Mouse (Mus musculus): Measurements from ENCODE around the gene 4930404N11Rik.

DNA sequence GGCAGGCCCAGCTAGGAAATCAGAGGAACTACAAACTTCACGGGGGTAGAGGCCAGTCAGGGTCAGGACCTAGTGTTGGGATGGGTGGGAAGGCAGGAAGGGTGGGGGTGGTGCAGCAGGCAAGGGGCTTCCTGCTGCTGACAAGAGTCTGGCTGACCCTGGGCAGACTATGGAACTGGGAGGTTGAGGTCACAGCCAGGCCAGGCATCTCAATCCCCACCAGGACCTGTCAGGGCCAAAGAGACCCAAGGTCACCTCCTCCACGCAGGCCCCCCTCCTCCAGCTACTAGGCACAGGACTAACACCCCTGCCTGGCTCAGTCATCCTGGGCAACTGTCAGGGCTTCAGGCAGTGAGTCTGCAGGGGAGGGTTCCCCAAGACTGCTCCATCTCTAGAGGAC, 37.7 kb downstream of the 4930404N11Rik start:
- no peak for TF ChIP-seq CTCF (IDR thresholded peaks at IDR 0.05; ENCODE audit: borderline replicate concordance, insufficient read depth, low read length)
- TF ChIP-seq POLR2A (IDR thresholded peaks at IDR 0.05; ENCODE audit: low read depth, low read length), result no peak

Measured in embryonic fibroblast, embryonic 13.5 days (primary cell).